In the genomic region with DNA sequence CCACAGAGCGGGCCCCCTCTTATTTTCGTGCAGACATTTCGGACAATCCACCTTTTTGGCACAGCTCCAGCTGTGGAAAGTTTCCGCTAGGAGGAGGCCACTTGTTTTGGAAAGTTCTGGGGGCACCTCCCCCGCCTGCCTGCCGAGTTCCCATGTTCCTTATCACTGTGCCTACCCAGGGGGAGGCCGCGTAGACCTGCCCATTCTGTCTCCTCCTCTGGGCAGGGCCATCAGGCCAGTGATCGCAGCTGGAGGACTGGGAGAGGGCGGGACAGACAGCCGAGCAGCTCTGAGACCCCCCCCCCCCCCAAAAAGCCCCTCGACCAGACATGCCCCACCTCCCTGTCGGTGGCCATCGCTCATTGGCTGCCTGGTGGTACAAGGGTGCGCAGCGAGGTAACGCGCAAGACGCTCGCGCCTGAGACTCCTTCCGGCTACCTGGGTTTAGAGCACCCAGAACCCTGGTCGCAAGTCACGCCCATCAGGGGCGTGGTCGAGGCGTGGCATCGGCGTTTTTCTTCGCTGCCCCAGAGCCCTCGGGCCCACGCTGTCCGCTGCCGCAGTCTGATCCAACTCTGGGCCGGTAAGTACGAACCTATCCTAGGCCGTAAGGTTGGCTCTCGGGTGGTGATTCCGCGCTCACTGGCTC, we compare ENCODE assay signal across 8 mouse cellular contexts. TPM values are rescaled to one million over a fixed set of nuclear protein-coding genes. Genes with fewer than 3 reads are reported as not detected.
DNase-seq lines count a peak whose midpoint lies in the region; ATAC-seq and TF ChIP-seq lines count a peak whose summit lies in the region.

A gene (plus strand): TSS at position 413 of the 649 bp plus-strand sequence.

- WGBS in forebrain, embryonic 10.5 days, result under 1% methylated on average over 40 of the region's 40 CpGs
- WGBS in heart, embryonic 15.5 days, result under 1% methylated on average over 39 of the region's 40 CpGs
- under 1% methylated on average over 40 of the region's 40 CpGs for WGBS in liver, embryonic 15.5 days (ENCODE audit: insufficient replicate concordance)
- WGBS in neural tube, embryonic 11.5 days, result under 1% methylated on average over 40 of the region's 40 CpGs
- under 1% methylated on average over 39 of the region's 40 CpGs for WGBS in stomach, postnatal 0 days

- no peaks in the 10 kb centered on the region; the same call in 1 of the 2 replicates for H3K36me3 ChIP-seq in ES-Bruce4 (ENCODE audit: control insufficient read depth, insufficient read depth, low read length, poor library complexity, severe bottlenecking)
- peaks cover 61% of the 10 kb centered on the region for H3K36me3 ChIP-seq in forebrain, embryonic 10.5 days (replicated peaks)
- H3K36me3 ChIP-seq in heart, embryonic 15.5 days, result peaks cover 20% of the 10 kb centered on the region; the same call in 1 of the 2 replicates
- H3K36me3 ChIP-seq in liver, embryonic 15.5 days (replicated peaks), result peaks cover 57% of the 10 kb centered on the region
- peaks cover 6% of the 10 kb centered on the region for H3K36me3 ChIP-seq in neural tube, embryonic 11.5 days (ENCODE audit: control insufficient read depth, insufficient read depth, low read length)
- H3K36me3 ChIP-seq in stomach, postnatal 0 days (ENCODE audit: control insufficient read depth, insufficient read depth, low read length), result peaks cover 11% of the 10 kb centered on the region; the same call in 1 of the 2 replicates

- peak; percentile 97 for TF ChIP-seq POLR2A in ES-Bruce4 (IDR thresholded peaks at IDR 0.05; ENCODE audit: insufficient read depth, low read length)

- no peak for TF ChIP-seq CTCF in ES-Bruce4 (IDR thresholded peaks at IDR 0.05; ENCODE audit: low read depth, low read length)
- TF ChIP-seq CTCF in stomach, postnatal 0 days (IDR thresholded peaks at IDR 0.05; ENCODE audit: low read depth), result peak; percentile 18

- no peaks in the 10 kb centered on the region for H3K27me3 ChIP-seq in ES-Bruce4 (ENCODE audit: control insufficient read depth, insufficient read depth, low read length, poor library complexity, severe bottlenecking)
- H3K27me3 ChIP-seq in forebrain, embryonic 10.5 days (ENCODE audit: poor library complexity, severe bottlenecking), result peaks cover 37% of the 10 kb centered on the region
- no peaks in the 10 kb centered on the region for H3K27me3 ChIP-seq in heart, embryonic 15.5 days
- H3K27me3 ChIP-seq in liver, embryonic 15.5 days, result no peaks in the 10 kb centered on the region
- H3K27me3 ChIP-seq in neural tube, embryonic 11.5 days (ENCODE audit: control insufficient read depth, insufficient read depth, low read length), result 0 out of 2 replicates have a peak, but pooled peaks cover 2% of the 10 kb centered on the region
- no peaks in the 10 kb centered on the region for H3K27me3 ChIP-seq in stomach, postnatal 0 days (ENCODE audit: control insufficient read depth, insufficient read depth, low read length)

- H3K4me1 ChIP-seq in ES-Bruce4 (ENCODE audit: control insufficient read depth, insufficient read depth, low read length), result peaks cover 4% of the 10 kb centered on the region
- H3K4me1 ChIP-seq in brown adipose tissue, adult 24 weeks (ENCODE audit: control insufficient read depth, insufficient read depth, insufficient read length, low read length), result peaks cover 7% of the 10 kb centered on the region; the same call in 1 of the 2 replicates
- peaks cover 66% of the 10 kb centered on the region for H3K4me1 ChIP-seq in forebrain, embryonic 10.5 days
- peaks cover 56% of the 10 kb centered on the region for H3K4me1 ChIP-seq in heart, embryonic 15.5 days (replicated peaks)
- H3K4me1 ChIP-seq in liver, embryonic 15.5 days (replicated peaks), result peaks cover 73% of the 10 kb centered on the region
- peaks cover 30% of the 10 kb centered on the region for H3K4me1 ChIP-seq in neural tube, embryonic 11.5 days (ENCODE audit: control insufficient read depth, insufficient read depth, low read length)
- H3K4me1 ChIP-seq in stomach, postnatal 0 days (replicated peaks; ENCODE audit: control insufficient read depth, insufficient read depth), result peaks cover 5% of the 10 kb centered on the region; the same call in 1 of the 2 replicates

- peak; percentile 95 for DNase-seq in forebrain, embryonic 10.5 days (ENCODE audit: extremely low spot score, low spot score)
- DNase-seq in kidney, postnatal 10 days, result peak; percentile 95
- peak; percentile 93 for DNase-seq in neural tube, embryonic 11.5 days (ENCODE audit: low spot score)
- DNase-seq in stomach, postnatal 0 days (ENCODE audit: low spot score), result peak; percentile 93

- H3K9ac ChIP-seq in ES-Bruce4 (ENCODE audit: low read depth, poor library complexity, severe bottlenecking), result peak within 1 kb of the TSS; percentile 78
- peak within 1 kb of the TSS; percentile 66 for H3K9ac ChIP-seq in heart, embryonic 15.5 days
- H3K9ac ChIP-seq in liver, embryonic 15.5 days, result peak within 1 kb of the TSS; percentile 60
- peak within 1 kb of the TSS; percentile 70 for H3K9ac ChIP-seq in neural tube, embryonic 11.5 days (ENCODE audit: low read length)
- peak within 1 kb of the TSS; percentile 59 for H3K9ac ChIP-seq in stomach, postnatal 0 days (ENCODE audit: low read length)

- ATAC-seq in heart, embryonic 15.5 days (replicated peaks; ENCODE audit: insufficient number of reproducible peaks, insufficient read depth, low FRiP score, low read depth), result peak; percentile 86
- peak; percentile 86 for ATAC-seq in liver, embryonic 15.5 days (ENCODE audit: insufficient read depth)
- ATAC-seq in neural tube, embryonic 11.5 days (ENCODE audit: insufficient read depth, low FRiP score, low TSS enrichment), result peak; percentile 72
- ATAC-seq in stomach, postnatal 0 days (ENCODE audit: low FRiP score, low TSS enrichment), result peak; percentile 80

- no peak within 1 kb of the TSS for H3K27ac ChIP-seq in ES-Bruce4 (ENCODE audit: insufficient read depth, low read length)
- no peak within 1 kb of the TSS for H3K27ac ChIP-seq in brown adipose tissue, adult 24 weeks (replicated peaks; ENCODE audit: low read depth, low read length)
- peak within 1 kb of the TSS; percentile 89 for H3K27ac ChIP-seq in forebrain, embryonic 10.5 days
- H3K27ac ChIP-seq in heart, embryonic 15.5 days, result peak within 1 kb of the TSS; percentile 88
- peak within 1 kb of the TSS; percentile 76 for H3K27ac ChIP-seq in liver, embryonic 15.5 days (replicated peaks)
- H3K27ac ChIP-seq in neural tube, embryonic 11.5 days (ENCODE audit: low read depth, low read length), result 0 out of 2 replicates have a peak within 1 kb of the TSS, but pooled peaks have one; percentile 39
- H3K27ac ChIP-seq in stomach, postnatal 0 days (replicated peaks), result peak within 1 kb of the TSS; percentile 56

- H3K4me2 ChIP-seq in heart, embryonic 15.5 days, result peak within 1 kb of the TSS; percentile 93
- H3K4me2 ChIP-seq in liver, embryonic 15.5 days, result peak within 1 kb of the TSS; percentile 99
- H3K4me2 ChIP-seq in neural tube, embryonic 11.5 days (ENCODE audit: low read depth), result peak within 1 kb of the TSS; percentile 99
- peak within 1 kb of the TSS; percentile 98 for H3K4me2 ChIP-seq in stomach, postnatal 0 days (replicated peaks; ENCODE audit: low read depth)

- peak within 1 kb of the TSS; percentile 80 for H3K4me3 ChIP-seq in ES-Bruce4 (ENCODE audit: low read depth, low read length)
- peak within 1 kb of the TSS; percentile 67 for H3K4me3 ChIP-seq in brown adipose tissue, adult 24 weeks (ENCODE audit: insufficient read depth, low read depth, low read length)
- H3K4me3 ChIP-seq in forebrain, embryonic 10.5 days, result peak within 1 kb of the TSS; percentile 82
- H3K4me3 ChIP-seq in heart, embryonic 15.5 days, result peak within 1 kb of the TSS; percentile 58
- H3K4me3 ChIP-seq in liver, embryonic 15.5 days (replicated peaks), result peak within 1 kb of the TSS; percentile 65
- peak within 1 kb of the TSS; percentile 61 for H3K4me3 ChIP-seq in neural tube, embryonic 11.5 days (ENCODE audit: low read depth, low read length)
- H3K4me3 ChIP-seq in stomach, postnatal 0 days (ENCODE audit: low read depth, low read length), result peak within 1 kb of the TSS; percentile 51

- TF ChIP-seq EP300 in ES-Bruce4 (IDR thresholded peaks at IDR 0.05; ENCODE audit: insufficient read depth, low read depth, low read length), result 0 out of 2 replicates have a peak, but pooled peaks have one; percentile 3
- TF ChIP-seq EP300 in stomach, postnatal 0 days (optimal IDR thresholded peaks at IDR 0.05), result no peak

- H3K9me3 ChIP-seq in ES-Bruce4 (replicated peaks; ENCODE audit: control insufficient read depth, insufficient read depth, low read length, poor library complexity, severe bottlenecking), result no peaks in the 10 kb centered on the region
- no peaks in the 10 kb centered on the region for H3K9me3 ChIP-seq in forebrain, embryonic 10.5 days
- no peaks in the 10 kb centered on the region for H3K9me3 ChIP-seq in heart, embryonic 15.5 days (replicated peaks)
- no peaks in the 10 kb centered on the region for H3K9me3 ChIP-seq in liver, embryonic 15.5 days (replicated peaks)
- H3K9me3 ChIP-seq in neural tube, embryonic 11.5 days (ENCODE audit: control insufficient read depth, low read length), result no peaks in the 10 kb centered on the region
- no peaks in the 10 kb centered on the region for H3K9me3 ChIP-seq in stomach, postnatal 0 days (ENCODE audit: control insufficient read depth, low read length)

RNA-seq across cellular contexts. Expression of the gene that starts here (rescaled TPM):
- 61.5 and 72.3 TPM in 2 replicates for polyA plus RNA-seq in ES-Bruce4 (2011; ENCODE audit: insufficient read depth, insufficient read length, low read depth, missing spikeins)
- polyA plus RNA-seq in brown adipose tissue, adult 24 weeks (2012; ENCODE audit: insufficient read depth, insufficient read length, missing spikeins), result 7.7 and 17.4 TPM in 2 replicates
- polyA plus RNA-seq in forebrain, embryonic 10.5 days (2016; fragmentation: Nextera tagmentation; extraction: Ambion mirVana), result 166 and 170 TPM in 2 replicates
- polyA plus RNA-seq in heart, embryonic 15.5 days (2015; fragmentation: Nextera tagmentation; extraction: Ambion mirVana), result 92.9 and 121 TPM in 2 replicates
- 43.2 and 44.7 TPM in 2 replicates for polyA plus RNA-seq in liver, embryonic 15.5 days (2015; fragmentation: Nextera tagmentation; extraction: Ambion mirVana)
- 87.9 and 90.7 TPM in 2 replicates for polyA plus RNA-seq in neural tube, embryonic 11.5 days (2014; fragmentation: Nextera tagmentation; extraction: Ambion mirVana)
- polyA plus RNA-seq in stomach, postnatal 0 days (2015; fragmentation: Nextera tagmentation; extraction: Ambion mirVana), result 37.4 and 39.3 TPM in 2 replicates

Comparison
In these comparisons a context has a peak if more than half of its experiments do, and no peak if none do; other contexts are left out.
1. H3K27ac ChIP-seq: peak in forebrain, embryonic 10.5 days (single experiment), heart, embryonic 15.5 days (single experiment), liver, embryonic 15.5 days (single experiment), neural tube, embryonic 11.5 days (single experiment) and stomach, postnatal 0 days (single experiment); none in ES-Bruce4 (single experiment) and brown adipose tissue, adult 24 weeks (single experiment).
2. Peak in every context shown above with its lines, with median percentiles within 50 percentile points of each other: H3K4me3 ChIP-seq, H3K9ac ChIP-seq, DNase-seq, ATAC-seq and H3K4me2 ChIP-seq.